ENCODE assay signal across 7 mouse cellular contexts in genomic region chr2:71628821-71629220, GRCm38 (mm10).
DNase-seq lines count a peak whose midpoint lies in the region; ATAC-seq and TF ChIP-seq lines count a peak whose summit lies in the region.

No protein-coding gene starts in this region.

- H3K36me3 ChIP-seq in lung, embryonic 15.5 days: no peaks in the 10 kb centered on the region
- no peaks in the 10 kb centered on the region for H3K36me3 ChIP-seq in forebrain, embryonic 12.5 days (replicated peaks)
- no peaks in the 10 kb centered on the region for H3K36me3 ChIP-seq in intestine, embryonic 15.5 days

- no peak for ATAC-seq in lung, embryonic 15.5 days (ENCODE audit: borderline replicate concordance, extremely low read depth, low FRiP score, low TSS enrichment)
- no peak for ATAC-seq in forebrain, embryonic 12.5 days (ENCODE audit: low FRiP score)
- no peak for ATAC-seq in intestine, embryonic 15.5 days

- TF ChIP-seq POLR2A in lung, adult 2 months (IDR thresholded peaks at IDR 0.05; ENCODE audit: borderline replicate concordance, extremely low read depth, low read depth, low read length): no peak
- TF ChIP-seq POLR2A in olfactory bulb, adult 2 months (IDR thresholded peaks at IDR 0.05; ENCODE audit: insufficient read depth, low read depth, low read length): no peak

- no peak for TF ChIP-seq CTCF in lung, adult 2 months (IDR thresholded peaks at IDR 0.05; ENCODE audit: insufficient read depth, low read length)
- TF ChIP-seq CTCF in olfactory bulb, adult 2 months (IDR thresholded peaks at IDR 0.05; ENCODE audit: insufficient read depth, low read depth, low read length): no peak

- H3K4me1 ChIP-seq in lung, embryonic 15.5 days: peaks cover 22% of the 10 kb centered on the region
- peaks cover 9% of the 10 kb centered on the region for H3K4me1 ChIP-seq in lung, adult 2 months (ENCODE audit: control insufficient read depth, insufficient read depth, low read length)
- peaks cover 53% of the 10 kb centered on the region for H3K4me1 ChIP-seq in forebrain, embryonic 12.5 days
- H3K4me1 ChIP-seq in intestine, embryonic 15.5 days (replicated peaks): peaks cover 21% of the 10 kb centered on the region
- H3K4me1 ChIP-seq in olfactory bulb, adult 2 months (ENCODE audit: control insufficient read depth, insufficient read depth, low read length): peaks cover 37% of the 10 kb centered on the region

- peak overlapping the region; percentile 83 for H3K4me2 ChIP-seq in lung, embryonic 15.5 days
- peak overlapping the region; percentile 80 for H3K4me2 ChIP-seq in forebrain, embryonic 12.5 days
- peak overlapping the region; percentile 72 for H3K4me2 ChIP-seq in intestine, embryonic 15.5 days (replicated peaks)

- H3K27ac ChIP-seq in lung, embryonic 15.5 days: peak overlapping the region; percentile 22; the same call in 1 of the 2 replicates
- H3K27ac ChIP-seq in forebrain, embryonic 12.5 days: peak overlapping the region; percentile 78
- no peak overlapping the region for H3K27ac ChIP-seq in intestine, embryonic 15.5 days
- H3K27ac ChIP-seq in olfactory bulb, adult 2 months (ENCODE audit: insufficient read depth, low read depth, low read length): peak overlapping the region; percentile 97

- no peaks in the 10 kb centered on the region for H3K9me3 ChIP-seq in lung, embryonic 15.5 days
- H3K9me3 ChIP-seq in forebrain, embryonic 12.5 days: no peaks in the 10 kb centered on the region
- H3K9me3 ChIP-seq in intestine, embryonic 15.5 days: no peaks in the 10 kb centered on the region

- no peak overlapping the region for H3K9ac ChIP-seq in lung, embryonic 15.5 days
- peak overlapping the region; percentile 49 for H3K9ac ChIP-seq in forebrain, embryonic 12.5 days
- no peak overlapping the region for H3K9ac ChIP-seq in intestine, embryonic 15.5 days

- H3K27me3 ChIP-seq in lung, embryonic 15.5 days: peaks cover 21% of the 10 kb centered on the region; the same call in 1 of the 2 replicates
- H3K27me3 ChIP-seq in forebrain, embryonic 12.5 days: no peaks in the 10 kb centered on the region
- H3K27me3 ChIP-seq in intestine, embryonic 15.5 days (replicated peaks): no peaks in the 10 kb centered on the region

- DNase-seq in lung, adult 2 months: no peak
- DNase-seq in adrenal gland, adult (ENCODE audit: inconsistent age in 2 of 2, low spot score in 1 of 2): no peak
- DNase-seq in urinary bladder, postnatal 4 days (ENCODE audit: low spot score in 2 of 2): no peak

- H3K4me3 ChIP-seq in lung, embryonic 15.5 days: no peak overlapping the region
- no peak overlapping the region for H3K4me3 ChIP-seq in lung, adult 2 months (replicated peaks; ENCODE audit: extremely low read depth, low read depth, low read length)
- peak overlapping the region; percentile 39 for H3K4me3 ChIP-seq in forebrain, embryonic 12.5 days (replicated peaks)
- peak overlapping the region; percentile 30; the same call in 1 of the 2 replicates for H3K4me3 ChIP-seq in intestine, embryonic 15.5 days (replicated peaks)
- H3K4me3 ChIP-seq in olfactory bulb, adult 2 months (ENCODE audit: insufficient read depth, low read depth, low read length): no peak overlapping the region

- WGBS in lung, embryonic 15.5 days: 27% methylated on average over 7 of the region's 7 CpGs
- 61% methylated on average over 7 of the region's 7 CpGs for WGBS in lung, adult 2 months
- WGBS in forebrain, embryonic 12.5 days: 5% methylated on average over 7 of the region's 7 CpGs
- 35% methylated on average over 7 of the region's 7 CpGs for WGBS in intestine, embryonic 15.5 days
- WGBS in olfactory bulb, adult 2 months: 39% methylated on average over 7 of the region's 7 CpGs

Comparison
In these comparisons a context has a peak if more than half of its experiments do, and no peak if none do; other contexts are left out.
1. H3K4me3 ChIP-seq: peak in forebrain, embryonic 12.5 days (single experiment) and intestine, embryonic 15.5 days (single experiment); none in lung, embryonic 15.5 days (single experiment), lung, adult 2 months (single experiment) and olfactory bulb, adult 2 months (single experiment).
2. Peak in every context shown above with its lines, with median percentiles within 50 percentile points of each other: H3K4me2 ChIP-seq.